13 mouse cellular contexts compared by ENCODE assay signal in the genomic region with DNA sequence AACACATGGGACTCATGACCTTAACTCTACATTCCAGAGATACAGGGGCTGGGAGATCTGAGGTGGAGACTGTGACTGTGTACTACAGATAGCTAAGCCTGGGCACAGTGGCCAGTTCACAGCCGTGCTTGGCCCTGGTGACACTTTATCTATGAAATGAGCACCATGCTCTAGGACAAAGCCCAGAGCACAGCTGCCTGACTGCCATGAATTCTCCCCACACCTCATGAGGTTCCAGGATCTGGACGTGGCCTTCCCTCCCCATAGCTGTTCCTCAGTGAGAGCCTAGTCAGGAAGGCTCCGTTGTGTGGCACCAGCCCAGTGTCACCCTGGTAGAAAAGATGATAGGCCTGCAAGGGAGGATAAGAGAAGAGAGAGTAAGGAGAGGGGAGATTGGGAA. TPM values are rescaled to one million over a fixed set of nuclear protein-coding genes. Genes with fewer than 3 reads are reported as not detected.
DNase-seq lines count a peak whose midpoint lies in the region; ATAC-seq and TF ChIP-seq lines count a peak whose summit lies in the region.
"Had no signal": no experiment of that assay in that cellular context is flagged by ENCODE, and none has a peak within 500 bp of the region (broad histone marks: within the 10 kb centered on the region; RNA-seq: fewer than 3 reads in every experiment).

No protein-coding gene starts in this region.

- intact Hi-C loops in heart, adult 2 months (cut with DNase I) = loop anchor here (1.0 to 5.0 kb wide), 2 partner anchors 18 to 39 kb away; no protein-coding TSS in a partner anchor
- intact Hi-C loops in heart, postnatal 14 days (cut with DNase I) = no loop called here
- intact Hi-C loops in left cerebral cortex, postnatal 10 days (cut with DNase I) = no loop called here

- no peak for TF ChIP-seq CTCF in heart, adult 2 months (IDR thresholded peaks at IDR 0.05)

- peak; percentile 76; the same call in 1 of the 2 replicates for ATAC-seq in heart, embryonic 15.5 days (replicated peaks; ENCODE audit: insufficient number of reproducible peaks, insufficient read depth, low FRiP score, low read depth)
- ATAC-seq in liver, embryonic 15.5 days (ENCODE audit: insufficient read depth) = peak; percentile 95

- no peaks in the 10 kb centered on the region for H3K79me2 ChIP-seq in heart, adult 2 months (replicated peaks; ENCODE audit: control insufficient read depth, insufficient read depth, low read length)

- H3K4me3 ChIP-seq in heart, adult 2 months = no peak overlapping the region
- no peak overlapping the region for H3K4me3 ChIP-seq in heart, embryonic 15.5 days
- peak overlapping the region; percentile 47 for H3K4me3 ChIP-seq in liver, embryonic 15.5 days (replicated peaks)

- TF ChIP-seq EP300 in heart, adult 2 months (IDR thresholded peaks at IDR 0.05; ENCODE audit: insufficient read depth, low read depth, low read length) = peak; percentile 94

- H3K36me3 ChIP-seq in heart, adult 2 months (ENCODE audit: control insufficient read depth, insufficient read depth, low read length) = no peaks in the 10 kb centered on the region
- H3K36me3 ChIP-seq in heart, embryonic 15.5 days = no peaks in the 10 kb centered on the region; the same call in 1 of the 2 replicates
- H3K36me3 ChIP-seq in liver, embryonic 15.5 days (replicated peaks) = peaks cover 15% of the 10 kb centered on the region

- H3K4me2 ChIP-seq in heart, embryonic 15.5 days = no peak overlapping the region
- H3K4me2 ChIP-seq in liver, embryonic 15.5 days = peak overlapping the region; percentile 63

- H3K4me1 ChIP-seq in heart, adult 2 months (ENCODE audit: control insufficient read depth, insufficient read depth, low read length) = peaks cover 3% of the 10 kb centered on the region; the same call in 1 of the 2 replicates
- H3K4me1 ChIP-seq in heart, embryonic 15.5 days (replicated peaks) = peaks cover 53% of the 10 kb centered on the region
- peaks cover 79% of the 10 kb centered on the region for H3K4me1 ChIP-seq in liver, embryonic 15.5 days (replicated peaks)

- H3K9ac ChIP-seq in heart, adult 2 months (ENCODE audit: low read depth, low read length) = no peak overlapping the region
- no peak overlapping the region for H3K9ac ChIP-seq in heart, embryonic 15.5 days
- peak overlapping the region; percentile 39 for H3K9ac ChIP-seq in liver, embryonic 15.5 days

- no peaks in the 10 kb centered on the region for H3K9me3 ChIP-seq in heart, embryonic 15.5 days (replicated peaks)
- H3K9me3 ChIP-seq in liver, embryonic 15.5 days (replicated peaks) = no peaks in the 10 kb centered on the region

- WGBS in heart, adult 2 months = 39% methylated on average over 3 of the region's 3 CpGs
- WGBS in heart, embryonic 15.5 days = 31% methylated on average over 3 of the region's 3 CpGs
- WGBS in liver, embryonic 15.5 days (ENCODE audit: insufficient replicate concordance) = 14% methylated on average over 3 of the region's 3 CpGs

- H3K27me3 ChIP-seq in heart, adult 2 months (ENCODE audit: control insufficient read depth, insufficient read depth, low read length) = no peaks in the 10 kb centered on the region
- no peaks in the 10 kb centered on the region for H3K27me3 ChIP-seq in heart, embryonic 15.5 days
- H3K27me3 ChIP-seq in liver, embryonic 15.5 days = no peaks in the 10 kb centered on the region

- peak overlapping the region; percentile 64 for H3K27ac ChIP-seq in heart, adult 2 months
- H3K27ac ChIP-seq in heart, embryonic 15.5 days = peak overlapping the region; percentile 86
- H3K27ac ChIP-seq in liver, embryonic 15.5 days (replicated peaks) = peak overlapping the region; percentile 92

- TF ChIP-seq POLR2A in heart, adult 2 months (IDR thresholded peaks at IDR 0.05; ENCODE audit: insufficient read depth, low read depth, low read length) = peak; percentile 50; the same call in 1 of the 2 replicates

- DNase-seq in heart, adult 2 months = peak in 1 of 2 experiments; percentile 74
- DNase-seq in heart, postnatal 14 days = no peak
- DNase-seq in c-Kit-positive CD71-positive TER-119-positive erythroid progenitor cells, embryonic 14.5 days (ENCODE audit: low spot score) = peak; percentile 80
- no peak for DNase-seq in layer of hippocampus, postnatal 36 days
- DNase-seq in left cerebral cortex, postnatal 10 days (ENCODE audit: extremely low spot score in 1 of 2, low spot score in 2 of 2) = no peak
- no peak for DNase-seq in cerebellum, adult 8-10 months
- DNase-seq: adrenal gland, postnatal 36 days; cerebellum, adult 2 months; embryo, embryonic 11 days; lung, postnatal 10 days; right cerebral cortex, postnatal 14 days had no signal

RNA-seq across cellular contexts. Expression of a gene that starts 43.2 kb away (rescaled TPM):
- 10 to 100 TPM; 43.3 to 43.5 TPM for total RNA-seq in heart, adult 2 months (2021)
- polyA plus RNA-seq in heart, adult 2 months (2012; rRNA removed) = 37.2 and 39.3 TPM in 2 replicates
- 100 to 1,000 TPM; 107 to 118 TPM for total RNA-seq in heart, postnatal 14 days (2021)
- 35.4 and 39.8 TPM in 2 replicates for polyA plus RNA-seq in heart, embryonic 15.5 days (2015; fragmentation: Nextera tagmentation; extraction: Ambion mirVana)
- polyA plus RNA-seq in liver, embryonic 15.5 days (2015; fragmentation: Nextera tagmentation; extraction: Ambion mirVana) = 23.9 and 29.7 TPM in 2 replicates
- total RNA-seq in layer of hippocampus, postnatal 36 days (2021) = 1 to 10 TPM; 1.7 to 4.4 TPM
- total RNA-seq in left cerebral cortex, postnatal 10 days (2021) = 1 to 10 TPM; 2.4 to 2.7 TPM

Comparison
In these comparisons a context has a peak if more than half of its experiments do, and no peak if none do; other contexts are left out.
1. RNA of a gene that starts 43.2 kb away (total RNA-seq): 107 to 118 TPM in heart, postnatal 14 days and 43.3 to 43.5 TPM in heart, adult 2 months; 1.7 to 4.4 TPM in layer of hippocampus, postnatal 36 days and 2.4 to 2.7 TPM in left cerebral cortex, postnatal 10 days; every median in the first group is over 4 times any median in the second.
2. Peak in every context shown above with its lines, with median percentiles within 50 percentile points of each other: H3K27ac ChIP-seq.